Mouse (Mus musculus) cerebral cortex, adult 2 months (tissue): ENCODE results near the gene Zbtb16.

Experiments used
- WGBS: fragments of 180-500 bp; shearing (Covaris S2); methylation state at CpG from one replicate; pipeline ENCODE4 v1.1.7; 2018; 5-methylcytosine and 5-hydroxymethylcytosine counted together

Zbtb16 gene

GRCm38 (mm10) chr9:48835631-48836565 is at the start of gene Zbtb16:
Zbtb16 (minus strand) TSS chr9:48836222.
- WGBS, result under 1% methylated on average over 68 of the region's 78 CpGs

GRCm38 (mm10) chr9:48872896-48873295 is 36.9 kb upstream of the Zbtb16 start:
- WGBS, result 58% methylated on average over 8 of the region's 8 CpGs

- 46% methylated on average over 12 of the region's 12 CpGs for WGBS
Measured at GRCm38 (mm10) chr9:48866523-48867121, 30.6 kb upstream of the Zbtb16 start.

- WGBS, result 53% methylated on average over 9 of the region's 9 CpGs
Measured at GRCm38 (mm10) chr9:48865235-48865634, 29.2 kb upstream of the Zbtb16 start.

- 84% methylated on average over 10 of the region's 10 CpGs for WGBS
Measured at GRCm38 (mm10) chr9:48861481-48861880, 25.5 kb upstream of the Zbtb16 start.

- WGBS, result 9% methylated on average over 6 of the region's 6 CpGs
Measured at GRCm38 (mm10) chr9:48860526-48860845, 24.5 kb upstream of the Zbtb16 start.

- 49% methylated on average over 10 of the region's 10 CpGs for WGBS
Measured at GRCm38 (mm10) chr9:48859828-48860525, 24.0 kb upstream of the Zbtb16 start.

GRCm38 (mm10) chr9:48857944-48858343 is 21.9 kb upstream of the Zbtb16 start:
- 91% methylated on average over 7 of the region's 7 CpGs for WGBS

- 90% methylated on average over 4 of the region's 4 CpGs for WGBS
Measured at GRCm38 (mm10) chr9:48856240-48856639, 20.2 kb upstream of the Zbtb16 start.

- WGBS, result 82% methylated on average over 5 of the region's 5 CpGs
Measured at GRCm38 (mm10) chr9:48849531-48849930, 13.5 kb upstream of the Zbtb16 start.

- WGBS, result 98% methylated on average over 3 of the region's 3 CpGs
Measured at GRCm38 (mm10) chr9:48839568-48839967, 3.5 kb upstream of the Zbtb16 start.

GRCm38 (mm10) chr9:48838346-48838745 is 2.3 kb upstream of the Zbtb16 start:
- 83% methylated on average over 4 of the region's 4 CpGs for WGBS

GRCm38 (mm10) chr9:48837181-48837580 is 1.2 kb upstream of the Zbtb16 start:
- WGBS, result 12% methylated on average over 14 of the region's 14 CpGs

GRCm38 (mm10) chr9:48836566-48836930 is 526 bp upstream of the Zbtb16 start:
- 2% methylated on average over 12 of the region's 12 CpGs for WGBS

- WGBS, result 3% methylated on average over 65 of the region's 65 CpGs
Measured at GRCm38 (mm10) chr9:48834541-48835411, 1.2 kb downstream of the Zbtb16 start.

- WGBS, result 35% methylated on average over 4 of the region's 4 CpGs
Measured at GRCm38 (mm10) chr9:48834006-48834405, 2.0 kb downstream of the Zbtb16 start.

- WGBS, result 86% methylated on average over 11 of the region's 11 CpGs
Measured at GRCm38 (mm10) chr9:48833493-48833892, 2.5 kb downstream of the Zbtb16 start.

GRCm38 (mm10) chr9:48832473-48833100 is 3.4 kb downstream of the Zbtb16 start:
- 79% methylated on average over 20 of the region's 20 CpGs for WGBS

- WGBS, result 81% methylated on average over 23 of the region's 23 CpGs
Measured at GRCm38 (mm10) chr9:48831560-48832460, 4.2 kb downstream of the Zbtb16 start.

GRCm38 (mm10) chr9:48828839-48829238 is 7.2 kb downstream of the Zbtb16 start:
- 84% methylated on average over 7 of the region's 7 CpGs for WGBS
